Mouse (Mus musculus) embryo, embryonic 11 days (tissue): Measurements from ENCODE around the gene Ell.

ENCODE experiments used
- DNase-seq: peaks from one replicate; pipeline ENCODE4 v3.0.0-alpha.2; 2015

Ell gene

DNA sequence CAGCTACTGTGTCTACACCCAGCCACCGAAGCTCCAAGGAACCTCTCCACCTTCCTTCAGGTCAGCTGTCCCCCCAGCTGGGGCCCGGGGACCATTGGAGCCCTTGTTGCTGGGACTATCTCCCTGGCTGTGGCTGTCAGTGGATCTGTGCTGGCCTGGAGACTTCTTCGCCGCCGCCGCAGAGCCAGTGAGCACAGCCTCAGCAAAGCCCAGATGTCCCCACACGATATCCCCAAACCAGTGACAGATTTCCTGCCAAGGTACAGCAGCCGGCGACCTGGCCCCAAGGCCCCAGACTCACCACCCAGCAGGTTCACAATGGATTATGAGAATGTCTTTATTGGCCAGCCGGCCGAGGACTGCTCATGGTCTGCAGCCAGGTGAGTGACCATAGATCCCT lies 78.7 kb downstream of the Ell start:
- no peak for DNase-seq

DNA sequence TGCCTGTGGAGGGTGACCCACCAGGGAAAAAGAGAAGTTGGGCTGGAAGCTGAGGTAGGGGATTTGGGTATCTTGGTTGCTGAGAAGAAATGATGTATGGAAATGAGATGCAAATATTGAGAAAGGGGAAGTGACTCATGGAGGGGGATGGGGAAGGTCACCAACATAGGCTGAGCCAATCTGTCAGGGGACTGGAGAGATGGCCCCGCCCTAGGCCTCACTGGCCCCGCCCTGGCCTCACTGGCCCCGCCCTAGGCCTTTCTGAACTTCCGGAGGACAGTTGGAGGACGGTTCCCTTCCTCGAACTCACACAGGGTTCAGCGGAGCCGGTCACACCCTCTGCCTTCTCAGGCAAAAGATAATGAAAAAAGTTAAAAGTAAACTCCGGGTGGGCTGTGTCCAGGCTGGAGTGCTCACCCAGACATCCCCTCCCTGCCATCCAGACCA lies 79.7 kb downstream of the Ell start:
- peak; percentile 59 for DNase-seq

DNA sequence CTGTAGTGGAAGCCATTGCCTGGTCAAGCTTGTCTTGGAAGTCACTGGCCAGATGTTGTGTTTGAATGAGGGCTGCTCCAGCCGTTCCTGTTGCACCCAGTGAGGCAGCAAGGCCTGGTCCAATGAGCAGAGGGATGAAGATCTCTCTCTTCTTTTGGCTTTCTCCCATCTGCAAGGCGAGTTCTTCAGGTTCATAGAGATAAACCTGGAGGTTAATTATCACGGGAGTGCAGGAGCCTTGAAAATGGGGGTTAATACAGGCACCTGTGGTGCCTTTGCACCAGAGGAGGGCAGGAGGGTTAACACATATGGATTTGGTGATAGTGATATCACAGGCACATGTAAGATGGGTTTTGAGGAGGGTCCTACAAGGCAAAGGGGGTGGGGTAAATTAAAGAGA lies 83.0 kb downstream of the Ell start:
- DNase-seq: no peak

DNA sequence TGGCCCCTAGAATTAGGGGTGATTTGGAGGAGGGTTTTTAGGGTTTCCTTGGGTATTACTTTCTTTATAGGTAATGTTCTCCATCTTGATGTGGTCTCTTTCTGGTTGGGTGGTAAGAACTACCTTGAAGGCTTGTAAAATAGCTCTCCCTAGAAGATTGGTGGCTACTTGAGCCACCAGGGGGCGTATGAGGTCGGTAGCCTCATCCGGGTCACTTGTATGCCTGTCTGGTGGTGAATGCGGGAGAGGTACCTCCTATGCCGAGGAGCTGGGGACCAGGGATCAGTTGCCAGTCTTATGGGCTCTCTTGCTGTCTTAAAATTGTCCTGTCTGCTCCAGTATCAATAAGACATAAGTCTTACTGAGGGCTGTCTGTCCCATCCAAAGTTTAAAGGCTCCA lies 85.8 kb downstream of the Ell start:
- DNase-seq: peak; percentile 72

DNA sequence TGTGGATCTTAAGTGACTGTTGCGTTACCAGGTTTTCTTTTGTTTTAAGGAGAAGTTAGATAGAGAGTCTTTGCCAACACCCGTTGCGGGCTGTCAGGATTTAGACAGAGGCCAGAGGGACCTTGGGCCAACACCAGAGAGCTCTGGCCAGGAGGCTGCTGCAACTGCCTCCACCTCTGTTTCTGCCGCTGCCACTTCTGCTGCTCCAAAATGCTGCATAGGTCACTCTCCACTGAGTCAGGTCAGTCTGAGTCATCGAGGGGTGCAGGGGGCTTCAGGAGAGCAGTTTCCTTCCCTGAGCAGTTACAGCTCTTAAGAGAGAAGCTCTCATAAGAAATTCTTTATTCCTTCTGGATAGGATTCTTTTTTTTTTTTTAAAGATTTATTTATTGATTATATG lies 87.8 kb downstream of the Ell start:
- DNase-seq: no peak

DNA sequence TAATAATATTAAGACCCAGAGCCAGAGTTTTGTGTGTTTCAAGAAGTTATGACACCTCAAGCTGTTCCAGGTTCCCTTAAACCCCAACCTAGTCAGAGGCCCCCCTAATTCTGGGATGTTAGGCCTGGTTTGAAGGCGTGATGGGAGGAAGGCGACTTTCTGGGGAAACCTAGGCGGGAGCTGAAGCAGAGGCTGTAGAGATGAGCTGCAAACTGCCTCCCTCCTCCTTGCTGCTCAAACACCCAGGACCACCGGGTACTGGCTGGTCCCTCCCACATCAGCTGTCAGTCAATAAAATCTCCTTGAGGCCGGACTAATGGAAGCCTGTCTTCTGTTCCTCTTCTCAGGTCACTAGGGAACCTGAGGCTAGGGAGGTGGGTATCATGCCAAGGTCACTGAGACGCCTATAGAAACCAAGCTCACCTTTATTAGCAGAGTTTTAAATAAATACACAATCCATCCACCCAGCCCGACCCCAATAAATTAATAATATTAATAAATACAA lies 89.8 kb downstream of the Ell start:
- DNase-seq: no peak

DNA sequence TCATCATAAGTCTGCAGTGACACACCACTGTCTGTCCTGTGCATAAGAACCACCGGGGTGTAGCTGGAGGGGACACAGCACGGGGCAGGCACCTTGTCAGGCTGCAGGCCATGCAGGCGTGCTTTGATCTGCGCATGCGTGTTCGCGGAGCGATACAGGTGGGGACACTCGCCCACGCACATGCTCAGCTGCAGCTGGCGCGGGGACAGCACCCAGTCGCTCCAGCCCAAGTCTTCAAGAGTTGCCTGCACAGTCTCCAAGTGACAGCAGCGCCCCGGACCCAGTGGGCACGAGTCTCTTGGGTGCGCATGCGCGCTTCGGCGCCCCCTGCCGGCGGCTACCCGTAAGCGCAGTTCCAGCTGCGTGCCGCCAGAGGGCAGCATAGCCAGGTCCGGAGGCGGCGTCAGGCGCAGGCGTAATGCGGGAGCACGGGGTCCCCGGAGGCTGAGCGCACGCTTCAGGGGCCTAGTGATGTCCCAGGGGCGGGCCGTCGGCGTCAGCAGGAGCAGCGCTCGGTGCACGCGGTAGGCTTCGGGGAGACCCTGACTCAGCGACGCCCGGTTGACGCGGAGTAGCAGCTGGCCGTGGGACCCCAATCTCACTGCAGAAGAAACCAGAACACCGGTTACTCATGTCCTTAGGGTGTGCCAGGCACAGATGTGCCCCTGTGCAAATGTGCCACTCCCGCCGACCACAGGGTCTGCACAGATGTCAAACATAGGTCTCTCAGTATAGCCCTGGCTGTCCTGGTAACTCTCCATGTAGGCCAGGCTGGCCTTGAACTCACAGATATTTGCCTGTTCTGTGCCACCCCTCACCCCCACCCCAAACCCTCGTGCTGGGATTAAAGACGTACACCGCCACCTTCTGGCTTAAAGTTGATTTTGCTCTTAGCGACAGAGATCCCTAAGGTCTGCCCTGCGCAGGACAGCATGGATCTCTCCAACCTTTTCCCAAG lies 90.6 kb downstream of the Ell start:
- peak; percentile 93 for DNase-seq

DNA sequence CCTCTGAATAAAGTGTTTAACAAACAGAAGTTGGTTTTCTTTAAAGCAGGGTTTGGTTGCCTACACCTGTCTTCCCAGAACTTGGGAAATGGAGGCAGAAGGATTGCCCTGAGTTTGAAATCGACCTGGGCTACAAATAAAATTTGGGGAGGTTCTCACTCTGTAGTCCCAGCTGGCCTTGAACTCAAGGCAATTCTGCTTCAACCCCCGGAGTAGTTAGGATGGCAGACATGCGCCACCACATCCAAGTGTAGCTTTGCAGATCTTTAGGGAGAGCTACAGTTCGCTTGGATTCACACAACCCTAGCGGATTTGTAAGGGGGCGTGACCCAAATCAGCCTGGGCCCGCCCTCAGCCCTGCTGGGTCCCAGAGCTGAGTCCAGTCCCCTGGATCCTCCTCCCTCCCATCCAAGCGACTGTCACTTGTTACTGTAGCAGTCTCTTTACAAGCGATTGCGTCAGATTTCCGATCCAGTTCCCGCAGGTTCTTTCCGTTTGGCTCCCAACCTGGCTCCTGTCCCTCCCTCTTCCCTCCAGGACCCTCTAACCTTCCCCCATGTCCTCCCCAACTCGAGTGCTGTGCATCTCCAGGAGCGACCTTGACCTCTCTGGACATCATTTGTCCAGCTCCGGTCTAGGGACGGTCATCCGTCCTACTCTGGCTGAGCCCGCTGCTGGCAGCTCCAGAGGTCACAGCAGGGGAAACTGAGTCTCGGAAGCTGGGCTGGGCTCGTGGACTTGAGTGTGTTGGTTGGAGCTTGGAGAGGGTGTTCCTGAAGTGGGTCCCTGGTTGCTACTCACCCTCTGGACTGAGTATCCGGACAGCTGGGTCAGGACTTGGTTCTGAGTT lies 91.5 kb downstream of the Ell start:
- DNase-seq: peak; percentile 66

DNA sequence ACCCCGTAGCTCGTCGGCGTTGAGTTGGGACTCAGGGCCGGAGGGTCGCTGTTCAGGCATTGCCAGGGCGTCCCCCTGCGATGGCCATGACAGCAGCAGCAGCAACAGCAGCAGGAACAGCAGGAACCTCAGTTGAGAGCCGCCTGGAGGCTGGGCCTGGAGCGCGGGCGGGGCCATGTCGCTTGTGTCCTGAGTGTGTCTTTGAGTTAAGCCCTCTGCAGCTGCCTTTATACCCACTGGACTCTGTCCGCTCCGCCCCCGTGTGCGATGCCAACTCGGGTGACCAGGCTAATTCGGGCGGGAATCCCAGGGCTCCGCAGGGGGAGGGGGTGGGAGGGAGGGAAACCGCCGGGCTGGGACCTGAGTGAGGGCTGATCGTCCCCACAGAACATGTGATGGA lies 92.2 kb downstream of the Ell start:
- DNase-seq: no peak

DNA sequence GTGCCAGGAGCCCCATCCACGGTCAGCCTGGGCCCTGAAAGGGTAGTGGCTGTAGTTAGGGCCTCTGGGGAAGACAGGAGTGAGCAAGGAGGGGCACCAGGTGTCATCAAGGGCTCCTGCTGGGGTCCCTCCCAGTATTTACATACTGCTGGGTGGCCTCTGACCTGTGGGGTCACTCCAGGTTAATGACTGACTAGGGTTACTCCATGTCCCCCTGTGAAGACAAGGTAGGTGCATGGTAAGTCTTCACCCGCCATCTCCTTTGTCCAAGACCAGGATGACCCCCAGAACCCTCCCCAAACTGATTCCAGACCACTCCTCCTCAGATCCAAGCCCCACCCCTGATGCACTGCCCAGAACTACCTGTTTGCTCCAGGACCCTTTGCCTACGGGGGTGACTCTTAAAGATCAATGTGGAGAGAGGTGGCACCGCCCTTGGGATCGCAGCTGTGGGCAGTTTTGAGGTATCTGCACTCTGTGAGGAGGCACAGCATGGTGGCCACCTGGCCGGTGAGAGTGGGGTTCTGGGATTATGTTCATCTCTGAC lies 93.2 kb downstream of the Ell start, which contains the start of gene Gdf15:
TSS of gene Gdf15 (minus strand) at position 111 of the 547 bp plus-strand sequence.
- DNase-seq: no peak

DNA sequence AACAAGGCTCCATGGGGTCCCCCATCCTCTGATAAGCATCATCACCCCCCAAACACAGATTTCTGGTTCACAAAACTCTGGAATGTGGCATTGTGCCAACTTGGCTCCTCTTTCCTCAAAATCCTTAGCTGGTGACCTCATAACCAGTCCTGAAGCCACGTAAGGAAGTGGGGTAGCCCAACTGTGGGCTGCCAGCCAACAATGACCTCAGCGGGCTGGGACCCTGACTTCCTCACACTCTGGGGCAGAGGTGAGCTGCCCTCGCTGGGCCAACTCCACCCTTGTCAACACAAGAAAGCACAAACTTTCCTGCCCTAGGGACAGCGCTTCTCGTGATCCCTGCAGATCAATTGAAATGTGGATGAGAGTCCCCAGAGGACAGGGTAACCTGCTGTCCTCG lies 94.8 kb downstream of the Ell start:
- DNase-seq: no peak

DNA sequence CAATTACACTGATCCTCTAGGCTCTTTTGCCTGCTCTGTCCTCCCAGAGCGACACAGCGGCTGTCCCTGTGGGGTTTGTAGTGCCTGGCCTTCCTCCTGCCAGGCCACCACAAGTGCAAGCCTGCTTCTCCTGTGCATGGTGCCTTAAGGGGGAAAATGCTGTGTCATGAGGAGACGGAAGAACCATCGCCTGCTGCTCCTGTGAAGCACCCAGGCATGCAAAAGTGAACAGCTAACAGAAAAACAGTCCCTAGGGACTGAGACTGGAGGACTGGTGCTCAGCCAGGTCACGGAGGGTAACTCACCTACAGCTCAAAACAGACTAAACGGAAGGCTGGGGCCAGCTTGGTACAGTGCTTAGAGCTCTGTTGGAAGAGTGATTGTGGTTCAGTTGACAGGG lies 96.3 kb downstream of the Ell start:
- DNase-seq: no peak

DNA sequence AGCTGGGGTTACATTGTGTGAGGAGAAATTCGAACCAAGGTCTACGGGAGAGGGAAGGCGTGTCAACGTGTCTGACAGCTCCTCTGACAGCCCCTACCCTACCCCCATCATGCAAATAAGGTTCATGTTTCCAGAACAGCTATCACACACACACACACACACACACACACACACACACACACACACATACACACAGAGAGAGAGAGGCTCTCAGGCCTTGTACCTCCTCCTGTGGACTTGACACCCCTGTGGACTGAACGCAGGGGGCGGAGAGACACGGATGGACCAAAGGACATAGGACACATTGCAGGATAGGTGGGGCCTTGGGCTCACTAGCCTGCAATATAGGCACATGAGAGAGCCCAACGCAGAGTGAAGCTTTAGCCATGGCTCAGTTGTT lies 97.6 kb downstream of the Ell start:
- no peak for DNase-seq

DNA sequence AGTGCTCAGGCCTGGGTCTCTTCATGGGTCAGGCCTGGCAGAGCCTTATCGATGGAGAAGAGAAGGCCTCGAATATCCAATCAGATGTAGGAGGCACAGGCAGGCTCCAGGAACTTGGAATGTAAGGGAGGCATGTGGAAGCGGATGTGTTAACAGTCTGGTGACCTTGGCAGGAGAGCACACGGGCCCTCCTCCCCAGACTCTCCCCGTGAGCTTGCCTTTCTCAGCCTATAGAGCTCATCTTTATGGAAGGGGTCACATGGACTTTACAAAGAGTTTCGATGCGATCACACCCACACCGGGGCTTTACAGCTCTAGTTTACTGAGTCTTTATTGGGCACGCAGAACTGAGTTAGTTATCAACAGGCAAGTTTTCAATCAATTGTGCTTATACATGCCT lies 99.5 kb downstream of the Ell start:
- DNase-seq: no peak
